Mouse (Mus musculus): ENCODE measurements at regions not wholly inside any gene's neighbourhood (a gene's known extent, or its start where the extent isn't known, plus 50 kb on each side); places are given as distances from the start of the nearest gene placed in this dataset.

- DNase-seq (ENCODE audit: low read depth): no peak
Observed at GRCm38 (mm10) chr6:7473730-7474129, 80.9 kb upstream of the Tac1 start.

GRCm38 (mm10) chr6:7476907-7477306, 77.8 kb upstream of the Tac1 start:
- DNase-seq (ENCODE audit: low read depth): no peak

- no peak for DNase-seq (ENCODE audit: low read depth)
Observed at GRCm38 (mm10) chr6:7494299-7494698, 60.4 kb upstream of the Tac1 start.

GRCm38 (mm10) chr6:7496766-7497165, 57.9 kb upstream of the Tac1 start:
- DNase-seq (ENCODE audit: low read depth): no peak

All from naive thymus-derived CD4-positive, alpha-beta T cell, adult 2 months (primary cell).